Comparison of ENCODE assay signal across 9 mouse cellular contexts in genomic region chr13:107105510-107105909, GRCm38 (mm10).
DNase-seq lines count a peak whose midpoint lies in the region; ATAC-seq and TF ChIP-seq lines count a peak whose summit lies in the region.
"Had no signal": no experiment of that assay in that cellular context is flagged by ENCODE, and none has a peak within 500 bp of the region (broad histone marks: within the 10 kb centered on the region; RNA-seq: fewer than 3 reads in every experiment).

No protein-coding gene starts in this region.

- no peaks in the 10 kb centered on the region for H3K36me3 ChIP-seq in midbrain, embryonic 15.5 days (replicated peaks)
- H3K36me3 ChIP-seq: limb, embryonic 15.5 days had no signal

- 30% methylated on average over 1 of the region's 1 CpGs for WGBS in bone marrow, adult 2 months
- WGBS in midbrain, embryonic 15.5 days = 69% methylated on average over 1 of the region's 1 CpGs

- no peak overlapping the region for H3K4me3 ChIP-seq in bone marrow, adult 2 months (replicated peaks; ENCODE audit: control insufficient read depth, low read depth, low read length)
- no peak overlapping the region for H3K4me3 ChIP-seq in midbrain, embryonic 15.5 days
- H3K4me3 ChIP-seq: limb, embryonic 15.5 days had no signal

- H3K4me1 ChIP-seq in bone marrow, adult 2 months (ENCODE audit: control insufficient read depth, insufficient read depth, low read length) = no peaks in the 10 kb centered on the region; the same call in 1 of the 2 replicates
- no peaks in the 10 kb centered on the region for H3K4me1 ChIP-seq in midbrain, embryonic 15.5 days
- H3K4me1 ChIP-seq: limb, embryonic 15.5 days had no signal

- H3K9me3 ChIP-seq in midbrain, embryonic 15.5 days = no peaks in the 10 kb centered on the region
- H3K9me3 ChIP-seq: limb, embryonic 15.5 days had no signal

- no peak for ATAC-seq in CD4-positive, CD25-positive, alpha-beta regulatory T cell, adult 4 months
- ATAC-seq in midbrain, embryonic 15.5 days (replicated peaks) = no peak

- no peaks in the 10 kb centered on the region for H3K27me3 ChIP-seq in midbrain, embryonic 15.5 days (replicated peaks)
- H3K27me3 ChIP-seq: limb, embryonic 15.5 days had no signal

- peak; percentile 24; the same call in 1 of the 2 replicates for TF ChIP-seq CTCF in bone marrow, adult 2 months (IDR thresholded peaks at IDR 0.05; ENCODE audit: control insufficient read depth, insufficient read depth, low read length)

- no peak for TF ChIP-seq POLR2A in bone marrow, adult 2 months (IDR thresholded peaks at IDR 0.05; ENCODE audit: borderline replicate concordance, control insufficient read depth, low read depth, low read length)

- H3K4me2 ChIP-seq in midbrain, embryonic 15.5 days = no peak overlapping the region
- H3K4me2 ChIP-seq: limb, embryonic 15.5 days had no signal

- intact Hi-C loops in left cerebral cortex, postnatal 36 days (cut with DNase I) = loop anchor here (10.0 kb wide), 1 partner anchor 939 kb away; the partner anchor contains the start of gene Smim15

- no peak overlapping the region for H3K27ac ChIP-seq in bone marrow, adult 2 months (ENCODE audit: control insufficient read depth, insufficient read depth, low read depth, low read length, poor library complexity)
- no peak overlapping the region for H3K27ac ChIP-seq in midbrain, embryonic 15.5 days
- H3K27ac ChIP-seq: limb, embryonic 15.5 days had no signal

- DNase-seq in CD4-positive, CD25-positive, alpha-beta regulatory T cell, adult 2 months (ENCODE audit: low read depth, low spot score) = peak; percentile 70
- DNase-seq in left cerebral cortex, adult 18-20 months (ENCODE audit: low spot score in 2 of 2) = peak; percentile 38 to 54
- no peak for DNase-seq in left cerebral cortex, postnatal 36 days (ENCODE audit: low spot score in 2 of 2)
- peak; percentile 64 for DNase-seq in kidney, adult 9 months
- peak; percentile 74 for DNase-seq in naive thymus-derived CD4-positive, alpha-beta T cell, adult 2 months (ENCODE audit: low read depth)

- H3K9ac ChIP-seq in midbrain, embryonic 15.5 days = no peak overlapping the region
- H3K9ac ChIP-seq: limb, embryonic 15.5 days had no signal

Comparison
In these comparisons a context has a peak if more than half of its experiments do, and no peak if none do; other contexts are left out.
1. DNase-seq: peak in CD4-positive, CD25-positive, alpha-beta regulatory T cell, adult 2 months (single experiment), left cerebral cortex, adult 18-20 months (2 of 2), kidney, adult 9 months (single experiment) and naive thymus-derived CD4-positive, alpha-beta T cell, adult 2 months (single experiment); none in left cerebral cortex, postnatal 36 days (0 of 2).